Mouse (Mus musculus): ENCODE measurements around the gene Prr19.

GRCm38 (mm10) chr7:25281734-25282601, 19.2 kb upstream of the Prr19 start:
- TF ChIP-seq CTCF (IDR thresholded peaks at IDR 0.05; ENCODE audit: low read depth, low read length) (no peak), POLR2A (IDR thresholded peaks at IDR 0.05; ENCODE audit: borderline replicate concordance, low read depth, low read length) (no peak)
